Mouse (Mus musculus) embryo, embryonic 11 days (tissue): ENCODE data around the gene Nsd2.
A peak's percentile ranks its signal among the peaks of the same experiment; 100 is the strongest.
"Not testable (repeated sequence)": the region's sequence is repeated elsewhere in the genome, so short reads cannot be mapped to it uniquely, and the experiment has no call there.

Experiments used
- DNase-seq: peaks from one replicate; pipeline ENCODE4 v3.0.0-alpha.2; 2015

Nsd2 gene

DNA sequence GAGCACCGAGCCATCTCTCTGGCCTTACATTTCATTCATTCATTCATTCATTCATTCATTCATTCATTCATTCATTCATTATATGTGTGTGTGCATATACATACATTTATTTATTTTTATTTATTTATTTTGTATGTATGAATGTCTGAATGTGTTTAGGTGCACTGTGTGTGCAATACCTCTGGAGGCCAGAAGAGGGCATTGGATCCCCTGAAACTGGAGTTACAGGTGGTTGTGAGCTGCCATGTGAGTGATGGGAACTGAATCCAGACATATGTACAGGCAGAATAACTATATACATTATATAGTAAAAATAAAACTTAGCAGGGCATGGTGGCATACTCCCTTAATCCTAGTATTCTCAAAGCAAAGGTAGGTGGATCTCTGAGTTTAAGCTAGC, 32.6 kb downstream of the Nsd2 start:
- no peak for DNase-seq

DNA sequence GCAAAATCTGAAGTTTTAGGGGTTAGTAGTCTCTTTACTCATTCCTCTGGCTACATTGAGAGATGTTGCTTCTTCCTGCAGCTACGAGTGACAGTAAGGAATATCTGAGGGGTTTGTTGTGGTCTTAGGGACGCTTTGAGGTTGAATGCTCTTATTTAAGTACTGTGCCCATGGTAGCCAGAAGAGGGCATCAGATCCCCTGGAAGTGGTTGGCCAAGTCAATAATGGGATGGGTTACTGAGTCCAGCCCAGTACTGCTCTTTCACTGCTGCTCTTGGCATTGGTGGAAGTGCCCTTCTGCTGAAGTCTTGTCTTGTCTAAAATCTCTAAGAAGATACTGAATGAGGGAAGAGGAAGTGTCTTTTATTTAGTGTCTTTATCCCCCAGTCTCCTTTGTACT, 33.5 kb downstream of the Nsd2 start:
- peak; percentile 10 for DNase-seq

DNA sequence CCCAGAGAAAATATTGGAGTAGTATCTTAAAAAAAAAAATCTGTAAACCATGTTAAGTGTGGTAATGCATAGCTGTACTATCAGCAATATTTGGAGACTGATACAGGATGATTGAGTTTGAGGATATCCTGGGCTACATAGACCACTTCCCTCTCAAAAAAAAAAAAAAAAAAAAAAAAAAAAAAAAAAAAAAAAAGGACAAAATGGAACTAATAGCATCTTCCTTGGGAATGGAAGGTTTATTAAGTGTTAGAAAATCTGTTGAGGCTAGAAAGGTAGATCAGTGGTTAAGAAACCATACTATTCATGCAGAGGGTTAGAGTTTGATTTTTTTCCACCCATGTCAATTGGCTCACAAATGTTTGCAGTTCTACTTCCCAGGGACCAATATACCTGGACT, 37.2 kb downstream of the Nsd2 start:
- DNase-seq: no peak

DNA sequence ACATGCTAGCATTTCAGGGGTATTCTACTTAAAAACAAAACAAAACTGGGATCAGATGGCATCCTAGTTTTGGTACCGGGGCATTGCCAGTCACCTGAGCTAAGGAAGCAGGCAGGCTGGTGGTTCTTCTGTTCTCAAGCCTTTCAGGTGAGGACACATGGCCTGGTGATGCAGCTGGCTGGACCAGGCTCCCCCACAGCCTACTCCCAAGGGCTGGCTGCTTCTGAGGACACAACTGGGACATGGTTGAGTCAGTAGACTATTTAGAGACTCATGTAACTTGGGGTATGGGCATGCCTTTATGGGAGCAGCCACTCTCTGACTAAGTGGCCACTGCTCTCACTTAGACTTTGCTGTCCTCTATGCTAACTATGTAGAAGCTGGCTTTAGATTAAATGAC, 54.9 kb downstream of the Nsd2 start:
- DNase-seq: no peak

DNA sequence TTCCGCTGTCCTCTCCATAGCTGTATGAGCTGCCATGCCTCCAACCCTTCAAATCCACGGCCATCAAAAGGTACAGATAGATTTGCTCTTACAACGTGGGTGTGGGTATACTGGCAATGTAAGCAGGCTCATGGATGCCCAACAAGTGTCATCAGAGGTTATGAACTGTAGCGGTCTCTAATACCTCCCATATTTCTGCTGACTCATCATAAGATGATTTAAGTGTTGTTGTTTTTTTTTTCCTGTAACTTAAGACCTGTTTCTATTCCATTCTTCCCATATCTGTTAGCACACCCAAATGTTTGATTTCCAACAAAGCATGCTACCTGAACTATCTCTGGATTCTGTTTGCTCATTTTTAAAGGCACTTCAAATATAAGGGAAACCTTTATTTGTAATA, 60.6 kb downstream of the Nsd2 start:
- no peak for DNase-seq

DNA sequence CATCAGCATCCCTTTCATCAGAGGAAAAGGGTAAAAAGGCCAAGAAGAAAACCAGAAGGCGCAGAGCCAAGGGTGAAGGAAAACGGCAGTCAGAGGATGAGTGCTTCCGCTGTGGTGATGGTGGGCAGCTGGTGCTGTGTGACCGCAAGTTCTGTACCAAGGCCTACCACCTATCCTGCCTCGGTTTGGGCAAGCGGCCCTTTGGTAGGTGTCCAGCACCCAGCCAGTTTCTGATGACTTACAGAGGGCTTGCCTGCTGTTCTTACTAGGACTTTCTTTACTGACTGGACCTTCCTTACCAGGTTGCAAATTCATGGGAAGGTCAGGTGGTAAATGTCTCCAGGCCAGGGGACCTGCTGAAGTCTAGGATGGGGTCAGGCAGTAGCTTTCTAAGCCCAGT, 72.9 kb downstream of the Nsd2 start:
- no peak for DNase-seq

DNA sequence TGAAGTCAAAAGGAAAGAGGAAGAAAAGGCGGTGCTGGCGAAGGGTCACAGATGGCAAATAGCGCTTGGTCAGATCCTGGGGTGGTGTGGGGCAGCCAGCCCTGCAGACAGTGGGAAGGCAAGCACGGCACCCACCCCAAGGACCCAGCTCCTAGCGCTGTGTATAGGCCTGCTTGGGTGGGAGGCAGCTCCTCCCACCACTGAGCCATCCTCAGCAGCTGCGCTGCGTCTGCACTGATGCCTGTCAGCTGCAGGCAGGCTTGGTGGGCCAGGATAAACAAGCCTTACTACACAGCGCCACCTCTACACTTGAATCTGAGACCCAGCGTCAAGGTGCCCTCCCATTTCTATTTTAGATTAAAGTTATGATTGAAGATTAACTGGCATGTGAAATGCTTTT, 74.6 kb downstream of the Nsd2 start:
- no peak for DNase-seq

DNA sequence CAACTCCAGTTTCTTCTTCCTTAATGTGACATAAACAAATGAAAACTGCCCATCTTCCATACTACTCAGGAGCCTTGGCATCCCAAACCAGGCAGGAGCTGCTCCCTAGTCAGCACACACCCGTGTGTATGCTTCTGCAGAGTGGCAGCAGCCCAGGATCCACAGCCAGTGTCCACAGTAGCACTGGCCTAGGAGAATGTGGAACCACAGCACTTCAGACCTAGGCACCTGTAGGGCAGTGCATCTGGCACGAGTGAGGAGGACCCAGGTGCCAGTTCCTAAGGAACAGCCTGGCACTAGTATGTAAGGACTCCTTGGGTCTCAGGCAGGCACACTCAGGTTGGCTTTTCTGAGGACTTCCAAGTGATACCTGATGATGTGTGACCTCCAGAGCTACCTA, 76.6 kb downstream of the Nsd2 start:
- no peak for DNase-seq

DNA sequence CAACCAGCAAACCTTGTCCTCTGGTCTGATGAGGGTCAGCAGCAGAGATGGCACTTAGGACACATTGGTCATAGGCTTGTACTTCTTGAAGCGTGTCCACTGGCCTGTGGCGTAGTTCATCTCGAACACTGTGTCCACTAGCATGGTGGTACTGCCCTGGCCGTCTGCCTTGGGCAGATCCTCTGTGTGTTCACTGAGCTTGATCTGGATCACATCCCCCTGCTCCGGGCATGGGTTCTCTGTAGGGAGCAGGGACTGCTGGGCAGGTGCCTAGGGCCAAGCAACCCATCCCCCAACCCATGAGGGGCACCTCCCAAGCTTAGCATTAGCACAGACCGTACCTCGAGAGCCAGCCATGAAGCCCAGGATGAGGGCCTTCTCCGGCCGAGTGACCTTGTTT, 78.1 kb downstream of the Nsd2 start:
- DNase-seq: no peak

DNA sequence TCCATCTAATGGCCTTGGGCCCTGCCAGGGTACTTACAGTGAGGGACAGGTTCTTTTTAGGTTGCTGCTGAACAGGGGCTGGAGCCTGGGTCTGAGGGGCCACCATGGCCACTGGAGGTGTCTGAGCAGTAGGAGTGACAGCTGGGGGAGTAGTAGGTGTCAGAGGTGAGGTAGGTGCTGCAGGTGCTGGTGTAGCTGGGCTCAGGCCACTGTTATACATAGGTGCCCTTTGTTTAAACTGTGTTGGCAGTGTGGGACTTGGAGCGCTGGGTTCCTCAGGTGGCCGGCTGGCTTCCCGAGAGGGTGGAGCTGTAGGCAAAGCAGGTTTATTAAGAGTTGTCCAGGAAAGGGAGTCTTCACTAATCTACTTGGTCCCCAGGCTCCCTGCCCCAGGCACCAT, 78.7 kb downstream of the Nsd2 start:
- no peak for DNase-seq

DNA sequence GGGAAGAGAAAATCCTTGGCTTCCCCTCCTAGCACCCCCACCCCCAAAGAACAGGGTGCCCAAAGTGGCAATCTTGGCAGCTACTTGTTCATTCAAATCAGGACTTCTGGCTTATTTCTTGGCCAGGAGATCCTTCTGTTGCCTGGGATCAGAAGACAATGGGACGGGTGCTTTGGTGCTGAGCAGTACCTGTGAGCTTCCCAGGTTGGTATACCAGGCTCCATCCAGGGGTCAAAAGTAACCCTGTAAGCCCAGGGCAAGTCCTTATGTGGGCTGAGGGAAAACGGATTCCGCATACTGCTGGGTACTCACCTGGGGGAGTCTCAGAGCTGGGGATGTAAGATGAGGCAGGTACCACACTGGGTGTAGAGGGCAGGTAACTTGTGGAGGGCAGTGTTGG, 79.6 kb downstream of the Nsd2 start:
- DNase-seq: no peak

DNA sequence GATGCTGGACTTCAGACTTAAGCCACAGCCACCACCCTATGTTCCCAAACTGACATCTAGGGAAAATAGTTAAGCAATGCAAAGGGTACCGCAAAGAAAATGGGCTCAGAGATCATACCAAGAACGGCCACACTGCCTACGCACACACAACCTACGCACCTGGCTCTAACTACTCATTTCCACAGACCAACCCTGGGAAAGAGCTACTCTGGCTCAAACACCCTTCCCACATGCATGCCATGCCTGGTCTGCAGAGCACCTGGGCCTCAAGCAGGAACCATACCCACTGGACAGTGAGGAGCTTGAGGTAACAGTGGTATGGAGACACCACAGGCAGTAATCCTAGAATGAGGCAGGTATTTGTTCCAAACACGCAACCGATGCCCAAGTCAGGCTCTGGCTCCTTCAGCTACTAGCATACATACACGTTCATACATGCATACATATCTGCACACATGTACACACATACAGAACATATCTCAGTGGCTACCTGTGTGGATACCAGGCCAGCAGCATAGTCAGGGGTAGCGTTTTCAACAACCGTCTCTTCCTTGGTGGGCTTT, 80.3 kb downstream of the Nsd2 start:
- DNase-seq: no peak

DNA sequence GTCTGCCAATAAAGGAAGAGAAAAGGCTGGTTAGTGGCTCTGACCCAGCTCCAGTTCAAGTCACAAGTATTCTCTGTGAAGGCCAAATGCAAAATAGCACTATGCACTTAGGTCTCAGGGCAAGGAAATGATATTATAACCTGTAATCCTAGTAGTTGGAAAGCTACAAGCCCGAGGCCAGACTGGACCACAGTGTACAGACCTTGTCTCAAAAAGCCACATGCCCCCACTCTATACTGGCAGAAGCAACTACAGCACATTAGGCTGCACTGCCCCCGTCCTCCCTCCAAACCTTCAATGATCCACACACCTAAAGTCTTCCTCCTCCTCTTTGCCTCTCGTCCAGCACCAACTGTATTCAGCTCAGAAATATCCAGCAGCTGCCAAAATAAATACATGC, 80.8 kb downstream of the Nsd2 start:
- DNase-seq: no peak

DNA sequence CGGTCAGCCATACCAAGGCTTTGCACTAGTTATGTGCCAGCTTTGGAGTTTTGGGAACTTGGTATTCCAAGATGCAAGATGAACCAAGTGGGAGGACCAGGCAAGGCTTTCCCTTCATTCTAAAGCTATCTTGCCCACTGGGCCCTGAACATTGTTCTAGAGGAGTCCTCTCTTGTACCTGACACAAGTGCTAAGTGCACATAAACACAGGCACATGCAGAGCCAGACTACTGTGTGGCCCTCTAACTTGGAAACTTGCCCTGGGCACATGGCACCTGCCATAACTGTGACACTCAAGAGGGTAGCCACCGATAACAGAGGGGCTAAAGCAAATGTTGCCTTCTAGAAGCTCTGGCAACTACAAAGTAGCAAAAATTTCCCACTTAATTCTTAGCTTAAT, 82.2 kb downstream of the Nsd2 start:
- no peak for DNase-seq

DNA sequence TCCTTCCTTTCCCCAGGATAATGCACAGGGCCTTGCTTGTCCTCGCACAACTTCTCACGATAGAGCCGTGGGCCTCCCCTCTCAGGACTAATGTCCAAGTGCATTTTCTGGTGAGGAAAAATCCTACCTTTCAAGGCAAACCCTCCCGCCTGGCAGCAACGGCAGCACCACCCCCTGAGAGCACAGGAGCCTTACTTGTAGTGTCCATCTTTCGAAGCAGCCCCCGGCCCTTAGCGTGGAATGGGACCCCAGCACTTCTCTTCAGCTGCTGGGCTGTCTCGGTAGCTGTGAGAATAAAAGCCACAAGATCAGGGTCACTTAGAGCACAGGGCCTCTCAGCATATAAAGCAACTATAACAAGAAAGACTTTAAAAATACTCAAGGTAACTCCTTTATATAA, 82.7 kb downstream of the Nsd2 start:
- no peak for DNase-seq

DNA sequence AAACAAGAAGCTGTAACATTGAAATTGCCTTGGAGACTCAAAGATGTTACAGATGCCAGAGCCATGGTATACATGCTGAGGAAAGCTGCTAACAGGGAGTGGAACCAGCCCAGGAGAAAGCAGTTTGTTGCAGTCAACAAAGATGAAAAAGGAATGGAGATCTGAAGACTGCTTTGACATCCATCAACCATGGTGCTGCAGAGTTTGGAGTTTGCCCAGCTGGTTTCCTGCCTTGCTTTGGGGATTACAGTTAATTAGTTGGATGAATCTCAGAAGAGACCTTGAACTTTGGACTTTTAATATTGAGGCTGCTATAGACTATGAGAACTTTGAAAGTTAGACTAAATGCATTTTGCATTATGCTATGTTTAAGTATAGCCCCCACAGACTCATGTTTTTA, 94.5 kb downstream of the Nsd2 start:
- DNase-seq: not testable (repeated sequence)

DNA sequence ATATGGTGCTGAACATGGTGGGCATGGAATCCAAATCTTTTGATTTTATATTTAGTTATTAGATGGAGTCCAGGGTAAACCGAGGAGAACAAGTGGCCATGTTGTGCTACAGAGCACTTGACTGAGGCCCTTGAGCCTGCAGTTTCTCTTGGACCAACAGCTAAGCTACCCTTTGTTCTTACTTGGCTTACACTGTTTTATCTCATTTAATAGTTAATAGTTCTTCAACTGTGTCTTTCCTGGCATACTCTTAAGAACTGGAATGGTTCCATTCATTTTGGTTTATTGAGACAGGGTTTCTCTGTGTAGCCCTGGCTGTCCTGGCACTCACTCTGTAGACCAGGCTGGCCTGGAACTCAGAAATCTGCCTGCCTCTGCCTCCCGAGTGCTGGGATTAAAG, 96.1 kb downstream of the Nsd2 start:
- DNase-seq: not testable (repeated sequence)

DNA sequence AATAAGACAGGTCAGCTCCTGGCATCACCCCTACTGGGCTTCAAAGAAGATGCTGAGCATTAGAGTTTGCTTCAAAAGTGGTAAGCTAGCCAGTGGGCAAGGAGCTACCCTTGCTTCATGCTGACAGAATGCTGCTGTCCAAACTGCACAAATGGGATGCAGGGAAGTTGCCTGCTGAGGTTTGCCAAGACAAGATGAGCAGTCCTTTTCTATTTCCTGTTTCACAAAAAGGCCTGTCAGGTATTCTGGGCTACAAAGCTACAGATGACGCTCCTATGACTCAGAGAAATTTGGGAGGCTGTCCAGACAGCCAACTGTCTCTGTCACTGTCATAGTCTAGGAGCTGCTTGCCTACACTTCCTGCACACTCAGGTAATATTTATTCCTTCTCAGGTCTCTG, 98.9 kb downstream of the Nsd2 start:
- DNase-seq: no peak

DNA sequence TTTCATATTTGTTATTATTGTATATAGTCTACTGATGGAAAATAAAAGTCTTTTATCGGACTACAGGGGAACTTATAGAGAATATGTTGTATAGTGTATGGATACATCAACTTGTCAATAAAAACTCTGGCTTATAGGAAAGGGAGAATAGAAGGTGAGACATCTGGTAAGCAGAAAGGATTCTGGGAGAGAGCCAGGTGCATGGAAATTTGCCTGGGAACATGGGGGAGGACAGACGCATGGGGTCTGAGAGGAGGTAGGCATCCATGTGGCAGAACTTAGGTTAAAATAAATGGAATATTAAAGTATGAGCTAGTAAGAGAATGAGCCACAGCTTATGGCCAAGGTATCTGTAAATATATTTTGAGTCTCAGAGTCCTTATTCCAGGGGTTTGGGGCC, 99.5 kb downstream of the Nsd2 start:
- no peak for DNase-seq

DNA sequence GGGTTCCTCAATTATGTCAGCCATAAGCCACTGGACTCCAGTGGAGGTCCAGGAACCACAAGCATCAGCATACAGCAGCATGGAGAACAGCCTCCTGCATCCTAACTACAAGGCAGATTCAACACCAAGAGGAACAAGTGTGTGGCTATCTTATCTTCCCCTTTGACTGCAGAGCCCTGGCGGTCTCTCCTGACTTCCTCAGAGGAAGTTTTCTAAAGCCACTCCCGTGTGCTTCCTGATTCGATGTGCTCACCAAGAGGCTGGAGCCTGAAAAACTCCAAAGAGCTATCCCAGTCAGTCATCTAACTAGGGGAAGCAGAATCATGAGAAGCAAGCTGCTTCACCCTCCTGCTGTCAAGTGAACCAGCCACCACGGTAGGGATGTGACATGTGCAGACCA, 100.4 kb downstream of the Nsd2 start:
- no peak for DNase-seq

DNA sequence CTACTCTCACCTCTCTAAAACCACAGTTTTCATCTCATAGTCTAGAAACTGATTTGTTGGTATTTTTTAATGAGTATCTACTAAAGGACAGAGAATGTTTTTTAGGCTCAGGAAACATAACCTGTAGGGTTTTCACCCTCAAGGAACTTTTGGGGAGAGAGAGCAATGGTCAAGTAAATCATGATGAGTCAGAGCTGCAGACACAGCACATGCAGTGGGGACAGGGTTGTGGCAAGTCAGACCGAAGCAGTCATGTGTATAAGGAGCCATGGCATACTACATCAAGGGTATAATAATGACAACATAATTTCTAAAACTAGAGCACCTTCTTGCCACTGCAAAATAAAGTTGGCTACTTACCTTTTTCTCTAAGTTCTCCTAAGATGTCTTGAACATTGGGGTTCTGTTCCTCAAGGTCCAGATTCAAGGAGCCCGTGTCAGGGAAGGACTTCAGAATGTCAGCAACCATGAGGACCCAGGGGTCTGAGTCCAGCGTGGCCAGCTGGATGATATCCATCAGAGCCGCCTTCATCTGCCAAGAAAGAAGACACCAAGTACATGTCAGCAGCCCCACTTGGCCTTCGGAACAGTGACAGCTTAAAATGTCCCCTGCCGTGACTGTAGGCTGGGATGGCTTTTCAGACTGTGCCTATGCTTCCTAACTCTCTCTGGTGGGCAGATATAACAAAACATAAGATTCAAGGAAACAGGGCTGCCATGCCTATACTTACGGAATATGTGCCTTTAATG, 101.1 kb downstream of the Nsd2 start:
- no peak for DNase-seq

DNA sequence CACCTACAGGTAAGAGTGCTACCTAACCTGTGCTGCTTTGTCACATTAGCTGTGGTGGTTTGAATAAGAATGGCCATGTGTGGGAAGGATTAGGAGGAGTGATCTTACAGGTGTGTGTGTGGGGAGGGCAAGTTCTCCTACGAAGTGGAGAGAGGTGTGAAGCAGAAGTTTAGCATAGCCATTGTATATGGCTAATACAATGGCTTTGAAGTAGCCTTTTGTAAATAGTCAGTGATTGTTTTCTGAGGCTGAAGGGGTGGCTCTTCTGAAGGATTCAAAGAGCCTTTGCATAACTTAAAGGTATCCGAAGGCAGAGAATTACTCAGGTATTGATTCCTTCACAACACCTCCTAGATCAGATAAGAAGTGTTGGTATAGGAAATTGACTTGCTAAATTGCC, 102.0 kb downstream of the Nsd2 start:
- no peak for DNase-seq

DNA sequence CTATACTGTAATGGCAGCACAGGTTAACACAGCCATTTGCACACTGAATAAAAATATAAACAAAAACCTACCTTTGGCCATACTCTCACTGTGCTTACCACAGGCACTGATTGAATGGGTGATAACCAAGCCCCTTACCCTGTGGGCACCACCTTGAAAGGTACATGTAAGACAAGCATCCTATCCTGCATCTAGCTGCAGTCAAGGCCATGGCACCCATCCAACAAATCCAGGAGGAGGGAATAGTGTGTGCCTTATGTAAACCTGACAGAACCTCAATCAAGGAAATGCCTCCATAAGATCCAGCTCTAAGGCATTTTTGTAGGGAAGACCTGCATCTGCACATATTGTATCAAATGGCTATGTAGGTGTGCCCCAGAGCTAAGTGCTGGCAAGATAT, 105.6 kb downstream of the Nsd2 start:
- no peak for DNase-seq

DNA sequence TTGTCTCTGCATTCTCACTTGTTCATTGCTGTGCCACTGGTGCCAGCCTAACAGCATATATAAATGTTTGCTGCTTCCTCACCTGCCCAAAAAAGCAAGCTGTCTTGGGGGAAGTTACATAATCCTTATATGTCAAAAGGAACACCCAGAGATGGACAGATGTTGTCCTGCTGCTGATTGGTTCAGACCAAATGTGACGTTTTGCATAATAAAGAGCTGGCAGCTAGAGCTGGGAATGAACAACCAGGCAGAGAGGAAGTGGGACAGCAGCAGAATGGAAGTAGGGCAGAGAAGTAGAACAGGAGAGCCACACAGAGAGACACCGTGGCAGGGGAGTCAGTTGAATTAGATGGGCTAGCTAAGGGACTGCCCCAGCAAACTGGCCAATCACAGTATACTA, 111.9 kb downstream of the Nsd2 start:
- DNase-seq: no peak

DNA sequence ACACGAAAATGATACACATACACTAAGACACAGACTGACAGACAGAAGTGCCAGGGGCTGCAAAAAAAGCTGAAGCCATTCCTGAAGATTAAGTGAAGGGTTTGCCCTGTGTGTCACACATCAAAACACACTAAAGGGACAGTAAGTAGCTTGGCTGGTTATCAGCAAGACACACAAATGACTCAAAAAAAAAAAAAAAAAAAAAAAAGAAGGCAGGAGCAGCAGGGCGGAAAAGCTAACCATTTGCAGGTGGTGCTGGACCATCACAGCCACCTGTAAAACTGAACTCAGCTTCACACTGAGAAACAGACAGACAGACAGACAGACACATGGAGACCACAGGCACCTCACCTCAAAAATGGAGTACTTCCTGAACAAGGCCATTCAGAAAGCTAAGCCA, 113.6 kb downstream of the Nsd2 start:
- no peak for DNase-seq
